Mouse (Mus musculus) ES-E14 (cell line): ENCODE results near the gene Zfp598. TPM values are rescaled to one million over a fixed set of nuclear protein-coding genes. Genes with fewer than 3 reads are reported as not detected.
A peak's percentile ranks its signal among the peaks of the same experiment; 100 is the strongest.

Source experiments
- DNase-seq: peaks from one replicate; pipeline ENCODE4 v3.0.0-alpha.2; 2013; ENCODE audit warnings: low read depth, low spot score
- H3K27ac ChIP-seq: 2 replicates; pipeline ENCODE4 v1.5.1; 2012; ENCODE audit warnings: low read depth, mild to moderate bottlenecking, low read length, moderate library complexity, mixed read lengths; ENCODE audit not compliant: poor library complexity, insufficient read depth, severe bottlenecking
- H3K36me3 ChIP-seq: 2 replicates; pipeline ENCODE4 v1.6.1; 2012; ENCODE audit warnings: mild to moderate bottlenecking, low read length, moderate library complexity, mixed read lengths; ENCODE audit not compliant: control insufficient read depth, poor library complexity, insufficient read depth, severe bottlenecking
- H3K4me1 ChIP-seq, 2 experiments: fragments of 150-350 bp in 1 of 2; sonication (generic) in 1 of 2; 2 replicates each; pipeline ENCODE4 v1.6.1; 2012; ENCODE audit warnings: low read length in 2 of 2, mild to moderate bottlenecking in 1 of 2, mixed read lengths in 1 of 2; ENCODE audit not compliant: control insufficient read depth in 2 of 2, insufficient read depth in 2 of 2, poor library complexity in 1 of 2
- H3K4me3 ChIP-seq, 2 experiments: fragments of 150-350 bp in 1 of 2; sonication (generic) in 1 of 2; 2 replicates each; pipeline ENCODE4 v1.5.1; 2012; ENCODE audit warnings: low read length in 2 of 2, low read depth in 1 of 2, mild to moderate bottlenecking in 1 of 2, mixed read lengths in 1 of 2; ENCODE audit not compliant: insufficient read depth in 1 of 2, poor library complexity in 1 of 2, severe bottlenecking in 1 of 2
- H3K9ac ChIP-seq: 2 replicates; pipeline ENCODE4 v1.6.1; 2012; ENCODE audit warnings: low read depth, mild to moderate bottlenecking, low read length, mixed read lengths; ENCODE audit not compliant: poor library complexity, insufficient read depth, severe bottlenecking
- H3K9me3 ChIP-seq: fragments of 150-350 bp; sonication (generic); 2 replicates; pipeline ENCODE4 v1.6.1; 2012; ENCODE audit warnings: low read depth, mild to moderate bottlenecking, low read length; ENCODE audit not compliant: control insufficient read depth, insufficient read depth
- CHD2 ChIP-seq: IDR thresholded peaks from 2 replicates; pipeline ENCODE4 v1.6.1; 2014; ENCODE audit warnings: mild to moderate bottlenecking, low read depth, low read length, inconsistent platforms
- HCFC1 ChIP-seq: IDR thresholded peaks from 2 replicates; pipeline ENCODE4 v1.6.1; 2012; ENCODE audit warnings: low read length, inconsistent platforms, borderline replicate concordance; ENCODE audit not compliant: insufficient read depth
- MAFK ChIP-seq: IDR thresholded peaks from 2 replicates; pipeline ENCODE4 v1.6.1; 2014; ENCODE audit warnings: mild to moderate bottlenecking, low read depth, low read length, inconsistent platforms; ENCODE audit not compliant: insufficient read depth
- ZC3H11A ChIP-seq: IDR thresholded peaks from 2 replicates; pipeline ENCODE4 v1.6.1; 2012; ENCODE audit warnings: low read depth, mild to moderate bottlenecking, inconsistent platforms, low read length, borderline replicate concordance
- ZNF384 ChIP-seq: IDR thresholded peaks from 2 replicates; pipeline ENCODE4 v1.6.1; 2012; ENCODE audit warnings: low read depth, low read length, inconsistent platforms
- in situ Hi-C, 2 experiments: fragments of 600-800 bp; cut with MboI; formaldehyde crosslinking; loops; one replicate each; pipeline ENCODE4 v1.15.1; 2025; ENCODE audit warnings: low sequenced_read_pairs in 2 of 2, inconsistent platforms in 1 of 2; ENCODE audit not compliant: unreplicated experiment in 2 of 2
- total RNA-seq: library from RNA; depleted of rRNA; stranded (reverse); fragments of 300-350 nt; gene quantifications from 2 replicates; pipeline ENCODE4 v1.2.3, GENCODE M21; 2012

Zfp598 gene
- total RNA-seq, 1 experiment, result 39.7 TPM

DNA sequence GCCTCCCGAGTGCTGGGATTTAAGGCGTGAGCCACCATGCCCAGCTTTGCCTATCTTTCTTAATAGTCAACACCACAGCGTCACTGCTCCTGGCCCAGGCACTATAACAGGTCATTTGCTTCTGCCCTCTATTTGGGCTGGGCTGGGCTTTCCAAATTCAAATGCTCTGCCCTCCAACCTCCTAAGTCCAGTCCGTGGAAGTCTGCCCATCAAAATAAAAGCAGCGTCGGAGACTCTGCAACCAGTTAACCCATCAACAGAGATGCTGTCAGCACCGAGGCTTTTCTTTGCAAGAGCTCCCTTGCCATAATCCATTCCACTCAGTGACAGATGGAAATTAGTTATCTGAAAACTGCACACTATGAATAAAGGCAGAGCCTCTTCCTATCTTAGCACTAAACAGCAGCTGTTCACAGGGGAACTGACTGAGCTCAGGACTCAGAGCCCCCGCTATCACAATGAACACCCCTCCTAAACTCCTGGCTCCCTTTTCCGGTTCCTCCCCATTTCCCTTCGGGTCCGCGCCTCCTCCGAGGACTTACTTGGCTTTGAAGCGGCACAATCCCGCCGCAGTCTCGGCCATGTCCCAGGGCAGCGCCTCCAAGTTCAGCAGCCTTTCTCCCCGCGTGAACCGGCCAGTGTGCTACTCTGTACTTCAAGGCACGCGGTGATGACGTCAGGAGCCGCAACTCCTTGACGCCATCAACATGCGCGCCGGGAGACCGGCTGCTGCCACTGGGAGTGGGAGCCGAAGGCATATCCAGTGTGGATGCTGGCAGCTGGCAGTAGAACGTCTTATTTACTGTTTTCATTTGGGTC, 37.7 kb downstream of the Zfp598 start, which contains the start of gene Tbl3:
Gene Tbl3 (minus strand): TSS at position 679 of the 819 bp plus-strand sequence.
- Histone ChIP-seq H3K9ac (peak within 1 kb of the TSS; percentile 96), H3K9me3 (no peaks in the 10 kb centered on the region), H3K27ac (peak within 1 kb of the TSS; percentile 60), H3K4me3 (peak within 1 kb of the TSS; percentile 83 to 96), H3K36me3 (peaks cover 27% of the 10 kb centered on the region), H3K4me1 (no peaks in the 10 kb centered on the region; a peak in 1 of 4 replicates)
- TF ChIP-seq ZC3H11A (no peak), ZNF384 (no peak), MAFK (no peak), HCFC1 (peak; percentile 82)
- DNase-seq, result peak; percentile 93
- in situ Hi-C loops, result no loop called here

DNA sequence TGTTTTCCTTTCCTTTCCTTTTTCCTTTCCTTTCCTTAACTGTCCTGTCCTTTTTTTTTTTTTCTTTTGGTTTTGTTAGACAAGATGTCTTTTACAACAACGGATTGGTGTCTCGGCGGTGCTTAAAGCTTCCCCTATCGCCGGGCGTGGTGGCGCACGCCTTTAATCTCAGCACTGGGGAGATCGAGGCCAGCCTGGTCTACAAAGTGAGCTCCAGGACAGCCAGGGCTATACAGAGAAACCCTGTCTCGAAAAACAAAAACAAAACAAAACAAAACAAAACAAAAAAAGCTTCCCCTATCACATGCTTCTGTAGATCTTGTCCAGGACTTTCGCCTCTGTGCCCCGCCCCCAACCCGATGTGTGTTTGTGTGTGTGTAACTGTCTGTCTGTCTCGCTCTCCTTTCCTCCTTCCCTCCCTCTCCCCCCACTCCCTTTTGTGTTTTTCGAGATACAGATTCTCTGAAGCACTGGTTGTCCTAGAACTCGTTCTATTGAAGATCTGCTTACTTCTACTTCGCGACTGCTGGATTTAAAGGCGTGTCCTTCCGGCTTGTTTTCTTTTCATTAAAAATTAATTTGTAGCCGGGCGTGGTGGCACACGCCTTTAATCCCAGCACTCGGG, 38.4 kb downstream of the Zfp598 start:
- in situ Hi-C loops, result no loop called here
- TF ChIP-seq MAFK (no peak), ZNF384 (no peak), HCFC1 (no peak), CHD2 (no peak), ZC3H11A (no peak)
- Histone ChIP-seq H3K36me3 (peaks cover 22% of the 10 kb centered on the region), H3K9ac (peak overlapping the region; percentile 53; the same call in 1 of the 2 replicates), H3K4me1 (no peaks in the 10 kb centered on the region; a peak in 1 of 4 replicates), H3K4me3 (peak overlapping the region; percentile 83 to 96), H3K27ac (peak overlapping the region; percentile 60; the same call in 1 of the 2 replicates), H3K9me3 (no peaks in the 10 kb centered on the region)
- no peak for DNase-seq

DNA sequence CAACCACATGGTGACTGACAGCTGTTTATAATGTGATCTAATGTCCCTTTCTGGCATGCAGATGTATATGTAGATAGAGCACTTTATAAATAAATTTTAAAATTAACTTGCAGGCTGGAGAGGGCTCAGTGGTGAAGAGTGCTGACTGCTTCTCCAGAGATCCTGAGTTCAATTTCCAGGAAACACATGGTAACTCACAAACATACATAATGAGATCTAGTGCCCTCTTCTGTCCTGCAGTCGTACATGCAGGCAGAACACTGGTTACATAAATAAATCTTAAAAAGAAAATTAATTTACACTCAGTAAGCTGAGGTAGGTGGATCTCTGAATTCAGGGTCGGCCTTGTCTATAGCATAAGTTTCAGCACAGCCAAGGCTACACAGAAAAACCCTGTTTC, 39.2 kb downstream of the Zfp598 start:
- H3K36me3 ChIP-seq, result peaks cover 19% of the 10 kb centered on the region
- H3K9me3 ChIP-seq, result no peaks in the 10 kb centered on the region
- no peak for DNase-seq
- no peak overlapping the region for H3K9ac ChIP-seq
- no peak for TF ChIP-seq HCFC1
- no peak overlapping the region for H3K4me3 ChIP-seq
- no peak overlapping the region for H3K27ac ChIP-seq
- in situ Hi-C loops, result no loop called here
- H3K4me1 ChIP-seq, result no peaks in the 10 kb centered on the region; a peak in 1 of 4 replicates

DNA sequence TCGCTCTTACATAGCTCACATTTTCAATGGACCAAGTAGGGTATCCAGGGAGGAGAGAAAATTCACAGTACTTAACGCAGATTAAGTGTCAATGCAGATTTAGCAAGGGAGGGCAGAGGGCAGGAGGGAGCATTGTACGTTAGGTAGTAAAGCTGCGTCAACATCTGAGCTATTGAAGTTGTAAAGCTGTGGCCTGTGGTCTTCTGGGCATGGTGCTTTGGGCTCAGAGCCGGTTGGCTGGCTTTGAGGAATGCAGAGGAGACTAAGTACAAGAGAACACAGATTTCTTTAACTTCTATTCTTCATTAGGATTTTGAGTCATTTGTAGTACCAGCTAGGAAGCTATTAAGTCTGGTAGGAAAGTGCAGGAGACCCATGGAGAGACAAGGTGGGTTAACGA, 46.1 kb downstream of the Zfp598 start:
- in situ Hi-C loops, result no loop called here
- H3K9me3 ChIP-seq, result no peaks in the 10 kb centered on the region
- no peak overlapping the region for H3K4me3 ChIP-seq
- H3K36me3 ChIP-seq, result peaks cover 24% of the 10 kb centered on the region
- H3K4me1 ChIP-seq, result peaks cover 0 to 2% of the 10 kb centered on the region in 2 experiments; a peak in 1 of 4 replicates
- no peak overlapping the region for H3K27ac ChIP-seq
- DNase-seq, result no peak
- H3K9ac ChIP-seq, result no peak overlapping the region
- TF ChIP-seq CHD2 (no peak), MAFK (no peak), ZNF384 (no peak)
